Mouse (Mus musculus): ENCODE data around the gene Olfr190.
"Not testable (repeated sequence)": the region's sequence is repeated elsewhere in the genome, so short reads cannot be mapped to it uniquely, and the experiment has no call there.

Gene Olfr190

DNA sequence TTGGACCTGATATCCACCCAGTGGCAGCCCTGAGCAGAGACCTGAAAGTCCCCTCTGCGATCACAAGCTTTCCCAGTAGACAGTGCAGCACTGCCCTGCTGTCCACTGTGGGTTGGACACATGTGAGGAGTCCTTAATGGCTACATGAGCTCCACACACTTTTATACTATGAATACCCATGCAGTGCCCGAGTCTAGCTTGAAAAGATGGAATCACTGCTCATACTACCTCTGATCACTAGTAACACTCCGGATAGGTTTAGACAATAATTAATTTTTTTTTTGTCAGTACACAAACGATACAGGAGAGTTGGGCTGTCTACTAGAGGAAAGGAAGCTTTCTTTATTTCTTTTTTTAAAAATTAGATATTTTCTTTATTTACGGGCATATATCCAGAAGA is at the start of gene Olfr190:
Gene Olfr190 (minus strand): TSS at position 101 of the 400 bp plus-strand sequence.
- DNase-seq (ENCODE audit: low spot score in 2 of 2) = no peak

DNA sequence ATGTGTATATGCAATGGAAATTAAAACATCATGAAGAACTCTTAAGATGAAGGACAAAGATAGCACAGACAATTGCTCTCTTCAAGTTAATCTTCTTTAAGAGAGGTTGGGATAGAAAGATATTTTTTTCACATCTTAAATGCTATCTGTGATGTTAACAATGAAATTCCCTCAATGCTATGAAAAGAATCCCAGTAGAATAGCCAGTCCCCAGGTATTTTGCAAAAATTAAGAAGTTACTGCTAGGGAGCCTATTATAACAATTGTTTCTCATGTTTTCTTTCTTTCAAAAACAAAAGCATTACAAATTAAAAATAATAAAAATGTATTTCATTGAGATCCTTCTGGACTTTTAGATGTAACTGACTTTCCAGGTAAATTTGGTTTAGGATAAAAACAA is 43.2 kb upstream of the Olfr190 start, which contains the start of gene Olfr194:
Gene Olfr194 (minus strand): TSS at position 101 of the 400 bp plus-strand sequence.
- DNase-seq (ENCODE audit: low spot score in 2 of 2) = no peak

GRCm38 (mm10) chr16:59111781-59112180 is 34.0 kb upstream of the Olfr190 start, which contains the start of gene Olfr193:
Olfr193 (minus strand) TSS chr16:59111881.
- no peak for DNase-seq (ENCODE audit: low spot score in 2 of 2)

GRCm38 (mm10) chr16:59108522-59108921 is 30.7 kb upstream of the Olfr190 start:
- DNase-seq (ENCODE audit: low spot score in 2 of 2) = not testable (repeated sequence)

DNA sequence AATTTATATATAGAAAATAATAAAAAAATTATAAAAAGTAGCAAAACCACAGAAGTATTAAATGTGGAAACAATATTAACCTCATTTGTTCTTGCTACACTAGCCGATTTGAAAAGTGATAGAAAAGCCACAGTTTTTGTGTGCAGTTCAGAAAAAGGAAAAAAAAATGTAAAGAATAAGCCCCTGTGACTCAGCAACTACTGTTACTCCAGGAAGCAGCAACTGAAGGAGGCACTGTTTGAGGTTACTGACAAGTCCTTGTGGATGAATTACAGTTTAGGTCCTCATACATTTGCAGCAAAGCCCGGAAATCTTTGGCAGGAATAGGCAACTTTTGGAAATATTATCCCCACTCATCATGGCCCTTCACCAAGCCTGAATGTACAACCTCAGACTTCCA is 27.5 kb upstream of the Olfr190 start:
- no peak for DNase-seq (ENCODE audit: low spot score in 2 of 2)

DNA sequence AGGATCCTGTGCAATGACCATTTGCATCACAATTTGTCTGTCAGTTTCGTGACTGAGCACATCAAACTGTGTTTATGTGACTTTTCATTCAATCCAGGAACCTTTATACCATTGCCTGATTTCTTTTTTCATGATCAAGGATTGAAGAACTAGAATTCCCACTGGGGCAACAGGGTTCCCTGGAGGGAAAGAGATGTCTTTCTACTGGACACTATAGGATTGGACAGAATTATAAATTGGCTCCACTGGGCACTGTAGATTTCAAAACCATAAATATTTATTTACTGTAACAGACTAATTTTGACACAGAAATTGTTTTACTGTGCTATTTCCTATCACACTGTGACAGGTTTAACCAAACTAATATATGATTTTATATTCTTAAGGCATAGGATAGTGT is 11.9 kb upstream of the Olfr190 start, which contains the start of gene Olfr191:
Gene Olfr191 (minus strand): TSS at position 101 of the 400 bp plus-strand sequence.
- not testable (repeated sequence) for DNase-seq (ENCODE audit: low spot score in 2 of 2)

DNA sequence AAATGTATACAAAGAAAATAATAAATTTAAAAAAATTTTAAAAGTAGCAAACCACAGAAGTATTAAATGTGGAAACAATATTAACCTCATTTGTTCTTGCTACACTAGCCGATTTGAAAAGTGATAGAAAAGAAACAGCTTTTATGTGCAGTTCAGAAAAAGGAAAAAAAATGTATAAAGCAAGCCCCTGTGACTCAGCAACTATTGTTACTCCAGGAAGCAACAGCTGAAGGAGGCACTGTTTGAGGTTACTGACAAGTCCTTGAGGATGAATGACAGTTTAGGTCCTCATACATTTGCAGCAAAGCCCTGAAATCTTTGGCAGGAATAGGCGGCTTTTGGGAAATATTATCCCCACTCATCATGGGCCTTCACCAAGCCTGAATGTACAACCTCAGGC is 3.3 kb upstream of the Olfr190 start:
- not testable (repeated sequence) for DNase-seq (ENCODE audit: low spot score in 2 of 2)

DNA sequence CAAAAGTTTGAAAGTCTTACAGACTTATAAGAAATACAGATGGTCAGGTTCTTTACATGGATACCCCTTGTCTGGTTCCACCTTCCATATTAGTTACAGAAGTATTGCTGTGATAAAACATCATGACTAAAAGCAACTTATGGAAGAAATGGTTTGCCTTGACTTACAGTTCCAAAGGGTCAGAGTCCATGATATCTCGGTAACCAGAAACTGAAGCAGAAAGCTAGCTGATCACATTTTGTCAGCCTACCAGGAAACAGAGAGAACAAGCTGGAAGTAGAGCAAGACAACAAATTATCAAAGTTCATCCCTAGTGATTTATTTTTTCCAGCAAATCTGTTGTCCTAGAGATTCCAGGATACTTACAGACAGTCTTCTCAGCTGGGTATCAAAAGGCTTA is 4.3 kb downstream of the Olfr190 start:
- no peak for DNase-seq (ENCODE audit: low spot score in 2 of 2)

GRCm38 (mm10) chr16:59071755-59072154 is 6.0 kb downstream of the Olfr190 start:
- no peak for DNase-seq (ENCODE audit: low spot score in 2 of 2)

- not testable (repeated sequence) for DNase-seq (ENCODE audit: low spot score in 2 of 2)
Observed at GRCm38 (mm10) chr16:59062411-59062810, 15.4 kb downstream of the Olfr190 start.

DNA sequence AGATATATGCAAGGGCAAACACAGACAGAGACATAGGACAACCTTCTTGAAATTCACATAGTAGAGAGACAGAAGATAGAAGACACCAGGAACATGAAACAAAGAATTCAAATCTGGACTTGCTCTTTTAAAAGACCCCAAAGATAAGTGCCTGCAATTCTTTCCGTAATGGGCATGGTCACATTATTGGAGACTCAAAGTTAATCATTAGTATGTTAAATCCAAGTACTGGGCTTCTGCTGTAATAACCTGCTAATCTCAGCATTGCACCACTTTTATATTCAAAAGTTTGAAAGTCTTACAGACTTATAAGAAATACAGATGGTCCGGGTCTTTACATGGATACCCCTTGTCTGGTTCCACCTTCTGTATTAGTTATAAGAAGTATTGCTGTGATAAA is 28.5 kb downstream of the Olfr190 start:
- DNase-seq (ENCODE audit: low spot score in 2 of 2) = not testable (repeated sequence)

GRCm38 (mm10) chr16:59048860-59049259 is 28.9 kb downstream of the Olfr190 start:
- no peak for DNase-seq (ENCODE audit: low spot score in 2 of 2)

- no peak for DNase-seq (ENCODE audit: low spot score in 2 of 2)
Observed at GRCm38 (mm10) chr16:59047579-59047978, 30.2 kb downstream of the Olfr190 start.

GRCm38 (mm10) chr16:59045835-59046234 is 32.0 kb downstream of the Olfr190 start:
- DNase-seq (ENCODE audit: low spot score in 2 of 2) = no peak

- no peak for DNase-seq (ENCODE audit: low spot score in 2 of 2)
Observed at GRCm38 (mm10) chr16:59039710-59040109, 38.1 kb downstream of the Olfr190 start, which contains the start of gene Olfr187. Olfr187 (minus strand) TSS chr16:59039767.

DNA sequence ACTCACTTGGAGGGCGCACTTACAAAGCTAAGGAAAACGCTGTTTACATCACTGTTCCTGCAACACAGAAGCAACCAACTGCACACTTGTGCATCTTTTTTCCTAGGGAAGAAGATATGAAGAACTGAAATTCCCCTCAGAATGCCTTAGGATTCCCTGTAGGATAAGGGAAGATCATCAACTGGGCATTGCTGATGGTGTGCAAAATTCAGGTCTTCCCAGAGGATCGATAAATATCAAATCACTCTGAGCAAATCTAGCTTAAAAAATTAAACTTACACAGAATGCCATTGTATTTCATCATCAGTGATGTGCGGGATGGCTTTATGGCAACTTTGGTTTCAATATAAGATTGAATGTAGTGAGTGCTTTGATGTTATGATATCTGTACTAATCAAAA is 47.6 kb downstream of the Olfr190 start, which contains the start of gene Olfr186:
Gene Olfr186 (minus strand): TSS at position 101 of the 400 bp plus-strand sequence.
- no peak for DNase-seq (ENCODE audit: low spot score in 2 of 2)
